ENCODE assay signal across 8 mouse cellular contexts in the genomic region with DNA sequence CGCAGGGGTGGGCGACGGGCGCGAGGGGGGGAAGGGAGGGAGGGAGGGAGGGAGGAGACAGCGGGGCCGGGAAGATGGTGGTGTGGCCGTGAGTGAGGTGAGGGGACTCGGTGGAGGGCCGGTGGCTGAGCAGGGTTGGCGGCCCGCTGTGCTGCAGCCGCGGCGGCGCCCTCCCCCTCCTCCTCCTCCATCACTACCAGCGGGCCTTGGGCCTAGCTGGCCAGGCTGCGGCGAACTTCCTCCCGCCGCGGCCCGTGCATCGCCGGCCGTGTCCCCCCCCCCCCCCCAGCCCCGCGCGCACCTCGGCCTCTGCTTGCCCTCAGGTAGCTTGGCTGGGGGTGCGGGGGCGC. TPM values are rescaled to one million over a fixed set of nuclear protein-coding genes. Genes with fewer than 3 reads are reported as not detected.
DNase-seq lines count a peak whose midpoint lies in the region; ATAC-seq and TF ChIP-seq lines count a peak whose summit lies in the region.

No protein-coding gene starts in this region.

- 0% methylated on average over 7 of the region's 32 CpGs for WGBS in hindbrain, embryonic 11.5 days
- WGBS in limb, embryonic 15.5 days = 0% methylated on average over 2 of the region's 32 CpGs
- 0% methylated on average over 2 of the region's 32 CpGs for WGBS in midbrain, postnatal 0 days

- peak overlapping the region; percentile 83 for H3K4me3 ChIP-seq in hindbrain, embryonic 11.5 days (ENCODE audit: low read depth, low read length)
- H3K4me3 ChIP-seq in limb, embryonic 15.5 days = peak overlapping the region; percentile 74
- peak overlapping the region; percentile 74 for H3K4me3 ChIP-seq in midbrain, postnatal 0 days (ENCODE audit: low read depth, low read length)

- H3K27ac ChIP-seq in hindbrain, embryonic 11.5 days (ENCODE audit: low read depth, low read length) = peak overlapping the region; percentile 99
- peak overlapping the region; percentile 99 for H3K27ac ChIP-seq in limb, embryonic 15.5 days
- H3K27ac ChIP-seq in midbrain, postnatal 0 days (ENCODE audit: low read depth, low read length) = peak overlapping the region; percentile 88

- H3K9ac ChIP-seq in hindbrain, embryonic 11.5 days (ENCODE audit: low read depth, low read length) = peak overlapping the region; percentile 96
- peak overlapping the region; percentile 89 for H3K9ac ChIP-seq in limb, embryonic 15.5 days
- H3K9ac ChIP-seq in midbrain, postnatal 0 days (replicated peaks; ENCODE audit: low read length, poor library complexity, severe bottlenecking) = peak overlapping the region; percentile 91

- H3K27me3 ChIP-seq in hindbrain, embryonic 11.5 days (ENCODE audit: control insufficient read depth, insufficient read depth, low read length) = no peaks in the 10 kb centered on the region
- H3K27me3 ChIP-seq in limb, embryonic 15.5 days = no peaks in the 10 kb centered on the region
- no peaks in the 10 kb centered on the region for H3K27me3 ChIP-seq in midbrain, postnatal 0 days (ENCODE audit: insufficient read depth, low read length)

- no peak for ATAC-seq in CD4-positive, CD25-positive, alpha-beta regulatory T cell, adult 4 months
- ATAC-seq in hindbrain, embryonic 11.5 days (ENCODE audit: low FRiP score) = peak; percentile 64
- peak; percentile 48 for ATAC-seq in limb, embryonic 15.5 days (ENCODE audit: insufficient number of reproducible peaks, low FRiP score, low TSS enrichment, low read depth)
- ATAC-seq in midbrain, postnatal 0 days (ENCODE audit: low FRiP score) = peak; percentile 41; the same call in 1 of the 2 replicates

- no peak for TF ChIP-seq CTCF in midbrain, postnatal 0 days (IDR thresholded peaks at IDR 0.05)

- DNase-seq in CD4-positive, CD25-positive, alpha-beta regulatory T cell, adult 2 months (ENCODE audit: low read depth, low spot score) = peak; percentile 77
- DNase-seq in urinary bladder, adult 2 months (ENCODE audit: low spot score) = peak; percentile 62
- no peak for DNase-seq in urinary bladder, postnatal 10 days (ENCODE audit: low spot score)
- DNase-seq in hindbrain, embryonic 11.5 days (ENCODE audit: low spot score) = no peak
- peak; percentile 66 for DNase-seq in midbrain, postnatal 0 days (ENCODE audit: low spot score)
- no peak for DNase-seq in thymus, postnatal 0 days (ENCODE audit: low spot score)

- H3K36me3 ChIP-seq in hindbrain, embryonic 11.5 days (ENCODE audit: control insufficient read depth, insufficient read depth, low read length) = 0 out of 2 replicates have a peak, but pooled peaks cover 4% of the 10 kb centered on the region
- H3K36me3 ChIP-seq in limb, embryonic 15.5 days = peaks cover 29% of the 10 kb centered on the region
- H3K36me3 ChIP-seq in midbrain, postnatal 0 days (ENCODE audit: insufficient read depth, low read length) = 0 out of 2 replicates have a peak, but pooled peaks cover 2% of the 10 kb centered on the region

- peak overlapping the region; percentile 88 for H3K4me2 ChIP-seq in hindbrain, embryonic 11.5 days (replicated peaks; ENCODE audit: low read depth, low read length)
- peak overlapping the region; percentile 86 for H3K4me2 ChIP-seq in limb, embryonic 15.5 days
- H3K4me2 ChIP-seq in midbrain, postnatal 0 days (ENCODE audit: low read depth, low read length, poor library complexity, severe bottlenecking) = peak overlapping the region; percentile 82

- peaks cover 8% of the 10 kb centered on the region for H3K4me1 ChIP-seq in hindbrain, embryonic 11.5 days (replicated peaks; ENCODE audit: control insufficient read depth, insufficient read depth, low read length)
- H3K4me1 ChIP-seq in limb, embryonic 15.5 days = peaks cover 49% of the 10 kb centered on the region
- peaks cover 25% of the 10 kb centered on the region for H3K4me1 ChIP-seq in midbrain, postnatal 0 days (ENCODE audit: insufficient read depth, low read length)

- H3K9me3 ChIP-seq in hindbrain, embryonic 11.5 days (ENCODE audit: control insufficient read depth, low read length) = no peaks in the 10 kb centered on the region
- no peaks in the 10 kb centered on the region for H3K9me3 ChIP-seq in limb, embryonic 15.5 days
- no peaks in the 10 kb centered on the region for H3K9me3 ChIP-seq in midbrain, postnatal 0 days (ENCODE audit: low read length)

RNA-seq across cellular contexts. Expression of a gene that starts 2.4 kb away (rescaled TPM):
- 10 to 100 TPM; 63.0 to 64.6 TPM for polyA plus RNA-seq in CD4-positive, CD25-positive, alpha-beta regulatory T cell, adult 4 months (2017; shearing (Covaris generic))
- polyA plus RNA-seq in urinary bladder, adult 2 months (2012; rRNA removed) = 25.8 and 32.1 TPM in 2 replicates
- polyA plus RNA-seq in hindbrain, embryonic 11.5 days (2014; fragmentation: Nextera tagmentation; extraction: Ambion mirVana) = 64.5 and 108 TPM in 2 replicates
- 52.4 and 55.8 TPM in 2 replicates for polyA plus RNA-seq in limb, embryonic 15.5 days (2015; fragmentation: Nextera tagmentation; extraction: Ambion mirVana)
- total RNA-seq in midbrain, postnatal 0 days (2014; rRNA removed) = 103 and 111 TPM in 2 replicates
- polyA plus RNA-seq in midbrain, postnatal 0 days (2015; fragmentation: Nextera tagmentation; extraction: Ambion mirVana) = 47.0 and 56.2 TPM in 2 replicates
- 52.6 and 73.8 TPM in 2 replicates for polyA plus RNA-seq in thymus, postnatal 0 days (2015; fragmentation: Nextera tagmentation; extraction: Ambion mirVana)

RNA-seq across cellular contexts. Expression of a gene that starts 59.5 kb away (rescaled TPM):
- not detected for polyA plus RNA-seq in CD4-positive, CD25-positive, alpha-beta regulatory T cell, adult 4 months (2017; shearing (Covaris generic))
- 0.15 and 0.66 TPM in 2 replicates for polyA plus RNA-seq in urinary bladder, adult 2 months (2012; rRNA removed)
- 0.66 and 1.5 TPM in 2 replicates for polyA plus RNA-seq in hindbrain, embryonic 11.5 days (2014; fragmentation: Nextera tagmentation; extraction: Ambion mirVana)
- 8.2 and 14.2 TPM in 2 replicates for polyA plus RNA-seq in limb, embryonic 15.5 days (2015; fragmentation: Nextera tagmentation; extraction: Ambion mirVana)
- total RNA-seq in midbrain, postnatal 0 days (2014; rRNA removed) = 0.44 and 0.61 TPM in 2 replicates
- 0.52 and 0.63 TPM in 2 replicates for polyA plus RNA-seq in midbrain, postnatal 0 days (2015; fragmentation: Nextera tagmentation; extraction: Ambion mirVana)
- 0.06 TPM in 1 of 2 replicates, not detected in the other for polyA plus RNA-seq in thymus, postnatal 0 days (2015; fragmentation: Nextera tagmentation; extraction: Ambion mirVana)

Comparison
In these comparisons a context has a peak if more than half of its experiments do, and no peak if none do; other contexts are left out.
1. DNase-seq: peak in CD4-positive, CD25-positive, alpha-beta regulatory T cell, adult 2 months (single experiment), urinary bladder, adult 2 months (single experiment) and midbrain, postnatal 0 days (single experiment); none in urinary bladder, postnatal 10 days (single experiment), hindbrain, embryonic 11.5 days (single experiment) and thymus, postnatal 0 days (single experiment).
2. Peak in every context shown above with its lines, with median percentiles within 50 percentile points of each other: H3K27ac ChIP-seq, H3K4me2 ChIP-seq, H3K4me3 ChIP-seq and H3K9ac ChIP-seq.